Mouse (Mus musculus) brain, embryonic 14.5 days (tissue): ENCODE data around the gene Rpl22.

Source experiments
- CTCF ChIP-seq: fragments of 200-500 bp; IDR thresholded peaks from 2 replicates; pipeline ENCODE4 v1.5.1; 2012; ENCODE audit warnings: inconsistent platforms, mild to moderate bottlenecking, moderate library complexity, borderline replicate concordance; ENCODE audit not compliant: insufficient read depth, insufficient read length; ENCODE audit errors: extremely low read depth
- POLR2A ChIP-seq: fragments of 200-500 bp; IDR thresholded peaks from 2 replicates; pipeline ENCODE4 v1.6.1; 2012; ENCODE audit warnings: mild to moderate bottlenecking, inconsistent platforms, borderline replicate concordance; ENCODE audit not compliant: poor library complexity, insufficient read depth, insufficient read length, severe bottlenecking; ENCODE audit errors: extremely low read depth

- no peak for TF ChIP-seq POLR2A
- no peak for TF ChIP-seq CTCF
Measured at GRCm38 (mm10) chr4:152349837-152350381, 24.4 kb downstream of the Rpl22 start.
